Mouse (Mus musculus) myocyte (in vitro differentiated cells): Measurements from ENCODE around the gene Larp4.

Experiments
- CEBPB ChIP-seq: IDR thresholded peaks from 2 replicates; pipeline ENCODE4 v1.6.1; 2011; ENCODE audit warnings: mild to moderate bottlenecking, moderate library complexity; ENCODE audit not compliant: poor library complexity, insufficient read depth, severe bottlenecking
- E2F4 ChIP-seq: IDR thresholded peaks from one replicate; pipeline ENCODE4 v1.6.1; 2011; ENCODE audit warnings: mild to moderate bottlenecking, control low read depth, moderate library complexity; ENCODE audit not compliant: insufficient read depth
- MAX ChIP-seq: IDR thresholded peaks from one replicate; pipeline ENCODE4 v1.6.1; 2011; ENCODE audit warnings: low read depth, mild to moderate bottlenecking, control low read depth
- MYOD1 ChIP-seq, 3 experiments: IDR thresholded peaks; one replicate each; pipeline ENCODE4 v1.6.1; 2011; ENCODE audit warnings: control low read depth in 2 of 3, low read depth in 2 of 3, mild to moderate bottlenecking in 2 of 3, moderate library complexity in 1 of 3; ENCODE audit not compliant: insufficient read length in 2 of 3, control insufficient read depth in 1 of 3
- MYOG ChIP-seq, 3 experiments: IDR thresholded peaks; one replicate each; pipeline ENCODE4 v1.6.1; 2011; ENCODE audit warnings: control low read depth in 2 of 3, low read depth in 2 of 3, mild to moderate bottlenecking in 2 of 3; ENCODE audit not compliant: insufficient read length in 2 of 3, control insufficient read depth in 1 of 3, insufficient read depth in 1 of 3
- POLR2A ChIP-seq: IDR thresholded peaks from one replicate; pipeline ENCODE4 v1.6.1; 2011; ENCODE audit warnings: low read depth, mild to moderate bottlenecking, control low read depth, moderate library complexity; ENCODE audit not compliant: insufficient read length
- REST ChIP-seq: IDR thresholded peaks from one replicate; pipeline ENCODE4 v1.6.1; 2011; ENCODE audit warnings: mild to moderate bottlenecking, control low read depth, moderate library complexity; ENCODE audit not compliant: insufficient read depth, insufficient read length

GRCm38 (mm10) chr15:100045576-100045975 lies 75.7 kb downstream of the Larp4 start:
- TF ChIP-seq MYOG (IDR thresholded peaks at IDR 0.05; ENCODE audit: control insufficient read depth in 1 of 3, insufficient read depth in 1 of 3, insufficient read length in 2 of 3, low read depth in 2 of 3): peak in 1 of 3 experiments; percentile 47
- TF ChIP-seq POLR2A: no peak
- no peak for TF ChIP-seq E2F4
- TF ChIP-seq REST: no peak
- no peak for TF ChIP-seq MAX
- no peak for TF ChIP-seq CEBPB
- TF ChIP-seq MYOD1 (IDR thresholded peaks at IDR 0.05; ENCODE audit: control insufficient read depth in 1 of 3, insufficient read length in 2 of 3, low read depth in 2 of 3): peak in 1 of 3 experiments; percentile 47
